Mouse (Mus musculus) embryonic fibroblast, embryonic 13.5 days (primary cell): ENCODE data around the gene Erf.

Experiments
- CTCF ChIP-seq: IDR thresholded peaks from 2 replicates; pipeline ENCODE4 v1.5.1; 2011; ENCODE audit warnings: mild to moderate bottlenecking, control low read depth, low read length, moderate library complexity, borderline replicate concordance; ENCODE audit not compliant: insufficient read depth
- POLR2A ChIP-seq: IDR thresholded peaks from 2 replicates; pipeline ENCODE4 v1.6.1; 2011; ENCODE audit warnings: low read depth, mild to moderate bottlenecking, control low read depth, low read length, moderate library complexity

GRCm38 (mm10) chr7:25243361-25243760 is 7.2 kb downstream of the Erf start:
- no peak for TF ChIP-seq CTCF
- TF ChIP-seq POLR2A = no peak
